8 mouse cellular contexts compared by ENCODE assay signal in the genomic region with DNA sequence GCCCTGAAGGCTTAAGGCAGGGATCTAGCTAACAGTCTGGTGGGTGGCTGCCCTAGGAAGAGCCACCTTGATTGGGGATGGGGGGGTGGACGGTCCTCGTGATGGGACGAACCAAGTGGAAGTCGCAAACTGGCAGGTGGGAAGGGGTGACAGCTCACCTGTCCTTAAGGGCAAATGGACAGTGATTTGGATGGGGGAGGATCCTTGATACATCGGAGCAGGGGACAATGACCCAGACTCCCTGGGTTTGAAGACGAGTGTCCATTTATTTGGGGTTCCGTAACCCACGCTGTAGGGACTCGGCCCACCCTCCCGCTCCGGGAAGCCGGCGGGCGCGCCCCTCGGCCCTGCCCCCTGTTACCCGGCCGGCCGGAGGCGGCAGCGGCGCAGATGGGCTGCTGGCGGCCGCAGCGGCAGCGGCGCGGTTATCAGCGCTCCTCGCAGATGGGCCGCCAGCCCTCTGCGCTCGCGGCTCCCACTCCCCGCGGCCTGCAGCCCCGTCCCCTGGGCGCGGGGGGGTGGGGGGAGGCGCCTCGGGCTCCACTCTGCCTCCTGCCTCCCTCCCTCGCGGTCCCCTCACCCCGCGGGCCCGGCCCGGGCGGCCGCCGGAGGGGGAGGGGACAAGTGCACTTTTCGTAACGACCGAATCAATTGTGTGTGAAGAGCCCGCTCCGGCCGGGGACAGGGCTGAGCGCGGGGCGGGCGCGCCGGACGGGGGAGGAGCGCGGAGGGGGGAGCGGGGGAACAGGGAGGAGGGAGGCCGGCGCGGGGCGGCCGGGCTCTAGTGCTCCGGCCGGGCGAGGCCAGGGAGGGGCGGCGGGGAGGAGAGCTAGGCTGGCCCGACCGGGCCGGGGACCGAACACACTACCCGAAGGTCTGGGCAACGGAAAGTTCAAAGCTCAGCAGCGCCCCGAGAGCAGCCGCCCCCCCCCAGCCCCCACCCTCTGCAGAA. TPM values are rescaled to one million over a fixed set of nuclear protein-coding genes. Genes with fewer than 3 reads are reported as not detected.
A peak's percentile ranks its signal among the peaks of the same experiment; 100 is the strongest.
DNase-seq lines count a peak whose midpoint lies in the region; ATAC-seq and TF ChIP-seq lines count a peak whose summit lies in the region.

No protein-coding gene starts in this region.

- no peaks in the 10 kb centered on the region for H3K36me3 ChIP-seq in E14TG2a.4 (ENCODE audit: insufficient read depth, low read length)
- no peaks in the 10 kb centered on the region for H3K36me3 ChIP-seq in heart, embryonic 11.5 days (ENCODE audit: control insufficient read depth, insufficient read depth, low read length)

- peak overlapping the region; percentile 96 for H3K4me2 ChIP-seq in heart, embryonic 11.5 days

- peaks cover 69% of the 10 kb centered on the region for H3K27me3 ChIP-seq in E14TG2a.4 (ENCODE audit: insufficient read depth, low read length)
- H3K27me3 ChIP-seq in heart, embryonic 11.5 days (ENCODE audit: control insufficient read depth, insufficient read depth, low read length), result peaks cover 8% of the 10 kb centered on the region; the same call in 1 of the 2 replicates

- H3K9me3 ChIP-seq in E14TG2a.4 (ENCODE audit: low read length), result no peaks in the 10 kb centered on the region
- no peaks in the 10 kb centered on the region for H3K9me3 ChIP-seq in heart, embryonic 11.5 days (replicated peaks; ENCODE audit: control insufficient read depth, low read length)

- no peak for TF ChIP-seq CTCF in E14TG2a.4 (conservative IDR thresholded peaks at IDR 0.05; ENCODE audit: low read length)

- WGBS in heart, embryonic 11.5 days (ENCODE audit: insufficient replicate concordance), result 2% methylated on average over 55 of the region's 85 CpGs

- H3K4me3 ChIP-seq in E14TG2a.4 (replicated peaks; ENCODE audit: low read length), result peak overlapping the region; percentile 82
- peak overlapping the region; percentile 71 for H3K4me3 ChIP-seq in heart, embryonic 11.5 days (ENCODE audit: low read depth, low read length)

- peak; percentile 59 for DNase-seq in 416B (ENCODE audit: low read depth)
- peak; percentile 64 for DNase-seq in embryo, embryonic 10 days (ENCODE audit: low spot score)
- peak; percentile 60 to 81 for DNase-seq in kidney, postnatal 25 days
- peak; percentile 65 to 82 for DNase-seq in spleen, postnatal 4 days (ENCODE audit: low spot score in 2 of 2)
- DNase-seq in left cerebral cortex, adult 11 months (ENCODE audit: low spot score), result no peak

- H3K27ac ChIP-seq in heart, embryonic 11.5 days (ENCODE audit: low read depth, low read length), result peak overlapping the region; percentile 86

- ATAC-seq in heart, embryonic 11.5 days (replicated peaks; ENCODE audit: insufficient number of reproducible peaks, low FRiP score, low TSS enrichment), result peak; percentile 55
- ATAC-seq in megakaryocyte, adult 5-6 weeks (ENCODE audit: poor library complexity, severe bottlenecking), result peak; percentile 14; the same call in 1 of the 2 replicates

- peaks cover 54% of the 10 kb centered on the region for H3K4me1 ChIP-seq in E14TG2a.4 (replicated peaks; ENCODE audit: low read depth, low read length)
- peaks cover 51% of the 10 kb centered on the region for H3K4me1 ChIP-seq in heart, embryonic 11.5 days (ENCODE audit: control insufficient read depth, insufficient read depth, low read length)

- peak overlapping the region; percentile 84 for H3K9ac ChIP-seq in heart, embryonic 11.5 days (ENCODE audit: low read depth, low read length)

RNA-seq across cellular contexts. Expression of a gene that starts 1.9 kb away (rescaled TPM):
- 16.0 and 16.7 TPM in 2 replicates for polyA plus RNA-seq in heart, embryonic 11.5 days (2014; fragmentation: Nextera tagmentation; extraction: Ambion mirVana)
- 1.2 and 2.1 TPM in 2 replicates for total RNA-seq in megakaryocyte, adult 5-6 weeks (2015)
- 0.20 and 0.62 TPM in 2 replicates for total RNA-seq in megakaryocyte, adult 5-6 weeks (2017)

RNA-seq across cellular contexts. Expression of a gene that starts 35.3 kb away (rescaled TPM):
- not detected in 2 replicates for polyA plus RNA-seq in heart, embryonic 11.5 days (2014; fragmentation: Nextera tagmentation; extraction: Ambion mirVana)
- not detected in 2 replicates for total RNA-seq in megakaryocyte, adult 5-6 weeks (2015)
- total RNA-seq in megakaryocyte, adult 5-6 weeks (2017), result not detected in 2 replicates
